Mouse (Mus musculus): ENCODE measurements around the gene Ece2.

- TF ChIP-seq TAL1 (IDR thresholded peaks at IDR 0.05; ENCODE audit: low read length) (no peak), GATA1 (IDR thresholded peaks at IDR 0.05; ENCODE audit: low read length) (no peak)
These were observed 7.8 kb downstream of the Ece2 start for GRCm38 (mm10) chr16:20637410-20637809.

Measured in erythroblast, embryonic 14.5 days (primary cell).